Mouse (Mus musculus) spleen, adult 2 months (tissue): Measurements from ENCODE around the gene Sesn2. TPM values are rescaled to one million over a fixed set of nuclear protein-coding genes. Genes with fewer than 3 reads are reported as not detected.

Source experiments
- DNase-seq, 2 experiments: peaks; one replicate each; pipeline versions ENCODE4 v3.0.0 to v3.0.0-alpha.2; 2012 to 2021; ENCODE audit warnings: low spot score in 2 of 2, low read depth in 1 of 2
- H3K27ac ChIP-seq: fragments of 200-500 bp; 2 replicates; pipeline ENCODE4 v1.5.1; 2012; ENCODE audit warnings: low read length, inconsistent platforms; ENCODE audit not compliant: insufficient read depth
- H3K27me3 ChIP-seq: fragments of 200-500 bp; 2 replicates; pipeline ENCODE4 v1.6.1; 2012; ENCODE audit warnings: mild to moderate bottlenecking, moderate library complexity, low read length, inconsistent platforms; ENCODE audit not compliant: control insufficient read depth, insufficient read depth
- H3K36me3 ChIP-seq: fragments of 200-500 bp; 2 replicates; pipeline ENCODE4 v1.6.1; 2012; ENCODE audit warnings: mild to moderate bottlenecking, low read length, inconsistent platforms; ENCODE audit not compliant: control insufficient read depth, insufficient read depth
- H3K4me1 ChIP-seq: fragments of 200-500 bp; 2 replicates; pipeline ENCODE4 v1.6.1; 2011; ENCODE audit warnings: inconsistent platforms; ENCODE audit not compliant: control insufficient read depth, insufficient read depth, insufficient read length
- H3K4me3 ChIP-seq: fragments of 200-500 bp; 2 replicates; pipeline ENCODE4 v1.5.1; 2011; ENCODE audit warnings: mild to moderate bottlenecking, inconsistent platforms; ENCODE audit not compliant: insufficient read depth, insufficient read length; ENCODE audit errors: extremely low read depth
- CTCF ChIP-seq: fragments of 200-500 bp; IDR thresholded peaks from 2 replicates; pipeline ENCODE4 v1.5.1; 2011; ENCODE audit warnings: mild to moderate bottlenecking, inconsistent platforms; ENCODE audit not compliant: insufficient read depth, insufficient read length, insufficient replicate concordance; ENCODE audit errors: extremely low read depth
- POLR2A ChIP-seq: fragments of 200-500 bp; IDR thresholded peaks from 2 replicates; pipeline ENCODE4 v1.6.1; 2011; ENCODE audit warnings: low read depth, low read length, inconsistent platforms
- WGBS: fragments of 180-500 bp; shearing (Covaris S2); methylation state at CpG from one replicate; pipeline ENCODE4 v1.1.7; 2018; 5-methylcytosine and 5-hydroxymethylcytosine counted together
- polyA plus RNA-seq: library from polyadenylated mRNA; depleted of rRNA; stranded (reverse); fragments of >200 nt; gene quantifications from 2 replicates; pipeline ENCODE4 v1.2.3, GENCODE M21; 2012

Sesn2 gene
- polyA plus RNA-seq, 1 experiment, result 9.3 TPM

DNA sequence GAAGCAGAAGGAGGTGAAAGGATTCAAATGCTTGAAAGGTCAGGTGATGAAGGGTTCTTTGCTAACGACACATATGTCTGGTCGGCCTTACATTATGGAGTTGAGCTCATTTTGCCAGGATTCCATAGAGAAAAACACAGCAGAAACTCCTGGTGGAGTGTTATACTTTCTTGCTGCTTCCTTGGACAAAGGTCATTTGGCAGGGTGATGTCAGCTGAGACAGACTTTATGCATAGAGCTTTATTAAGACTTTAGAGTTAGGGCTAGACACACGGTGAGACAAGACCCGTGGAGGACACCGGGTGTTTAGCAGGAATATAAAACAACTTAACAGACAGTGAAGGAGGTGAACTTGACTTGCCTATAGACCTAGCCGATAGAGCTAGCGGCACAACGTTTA, 32.5 kb downstream of the Sesn2 start:
- Histone ChIP-seq H3K36me3 (no peaks in the 10 kb centered on the region), H3K27me3 (no peaks in the 10 kb centered on the region), H3K27ac (no peak overlapping the region), H3K4me3 (no peak overlapping the region), H3K4me1 (no peaks in the 10 kb centered on the region)
- DNase-seq, result no peak
- TF ChIP-seq CTCF (no peak), POLR2A (no peak)
- WGBS, result 95% methylated on average over 8 of the region's 8 CpGs

DNA sequence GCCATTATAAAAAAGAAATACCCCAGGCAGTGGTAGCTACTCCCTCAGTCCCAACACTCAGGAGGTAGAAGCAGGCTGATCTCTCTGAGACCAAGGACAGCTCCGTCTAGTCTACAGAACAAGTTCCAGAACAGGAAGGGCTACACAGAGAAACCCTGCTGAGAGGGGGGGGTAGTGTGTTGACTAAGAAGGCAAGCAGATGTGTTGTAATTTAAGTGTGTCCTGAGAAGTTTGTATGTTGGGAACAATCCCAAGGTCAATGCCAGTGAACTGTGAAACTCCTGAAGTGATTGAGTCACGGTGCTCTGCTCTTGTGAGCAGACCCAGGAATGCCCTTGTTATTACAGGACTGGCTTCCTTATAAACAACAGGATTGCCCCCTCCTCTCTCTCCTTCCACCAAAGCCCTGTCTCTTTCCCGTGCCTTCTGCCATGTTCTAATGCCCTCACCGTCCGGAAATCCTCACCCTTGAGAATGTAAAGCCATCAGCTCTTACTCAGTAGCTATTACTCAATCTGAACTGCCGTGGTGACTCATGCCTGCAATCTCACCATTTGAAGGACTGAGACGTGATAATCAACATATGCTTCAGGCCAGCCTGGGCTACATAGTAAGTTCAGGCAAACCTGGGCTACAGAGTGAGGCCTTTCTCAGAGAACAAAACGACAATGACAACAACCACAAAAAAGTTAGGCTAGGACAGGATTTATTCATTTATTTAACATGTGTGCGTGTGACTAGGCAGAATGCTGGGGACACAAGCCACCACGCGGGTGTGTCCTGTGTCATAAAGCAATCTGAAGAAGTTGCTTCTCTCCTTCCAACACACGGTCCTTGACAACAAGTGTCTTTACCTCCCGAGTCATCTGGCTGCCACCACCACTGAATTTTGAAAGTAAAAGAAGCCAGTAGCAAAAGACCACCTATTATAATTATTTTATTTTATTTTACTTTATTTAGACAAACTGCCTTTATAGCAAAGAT, 34.1 kb downstream of the Sesn2 start:
- no peak for TF ChIP-seq POLR2A
- H3K27ac ChIP-seq, result no peak overlapping the region
- WGBS, result 83% methylated on average over 13 of the region's 13 CpGs
- no peaks in the 10 kb centered on the region for H3K27me3 ChIP-seq
- no peaks in the 10 kb centered on the region for H3K4me1 ChIP-seq
- no peak for DNase-seq
- H3K4me3 ChIP-seq, result no peak overlapping the region
- H3K36me3 ChIP-seq, result no peaks in the 10 kb centered on the region

DNA sequence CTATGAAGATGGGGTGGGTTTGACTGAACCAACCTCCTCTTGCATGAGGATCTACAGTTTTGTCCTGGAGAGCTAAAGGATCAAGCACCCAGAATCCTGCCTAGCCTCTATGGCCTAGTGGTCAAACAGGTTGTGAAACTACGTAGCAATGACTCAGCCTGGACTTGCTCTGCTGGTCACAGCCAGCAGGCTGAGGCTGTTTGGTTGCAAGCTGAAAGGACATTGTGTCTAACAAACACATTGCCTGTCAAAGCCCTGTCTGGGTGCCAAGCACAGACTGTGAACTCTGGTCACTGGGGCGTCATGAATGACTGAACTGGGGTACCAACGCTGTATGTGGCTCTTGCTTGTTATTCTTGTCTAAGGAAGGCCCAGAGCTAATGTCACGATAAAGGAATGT, 35.7 kb downstream of the Sesn2 start:
- Histone ChIP-seq H3K4me3 (no peak overlapping the region), H3K36me3 (no peaks in the 10 kb centered on the region), H3K27ac (no peak overlapping the region), H3K27me3 (no peaks in the 10 kb centered on the region), H3K4me1 (no peaks in the 10 kb centered on the region)
- TF ChIP-seq CTCF (no peak), POLR2A (no peak)
- 81% methylated on average over 4 of the region's 4 CpGs for WGBS
- DNase-seq, result no peak

GRCm38 (mm10) chr4:132473411-132473810, 36.9 kb downstream of the Sesn2 start:
- H3K36me3 ChIP-seq, result no peaks in the 10 kb centered on the region
- no peak overlapping the region for H3K27ac ChIP-seq
- H3K4me1 ChIP-seq, result no peaks in the 10 kb centered on the region
- H3K27me3 ChIP-seq, result no peaks in the 10 kb centered on the region
- no peak for DNase-seq
- TF ChIP-seq POLR2A, result no peak
- TF ChIP-seq CTCF, result no peak
- WGBS, result 44% methylated on average over 9 of the region's 9 CpGs
- H3K4me3 ChIP-seq, result no peak overlapping the region

DNA sequence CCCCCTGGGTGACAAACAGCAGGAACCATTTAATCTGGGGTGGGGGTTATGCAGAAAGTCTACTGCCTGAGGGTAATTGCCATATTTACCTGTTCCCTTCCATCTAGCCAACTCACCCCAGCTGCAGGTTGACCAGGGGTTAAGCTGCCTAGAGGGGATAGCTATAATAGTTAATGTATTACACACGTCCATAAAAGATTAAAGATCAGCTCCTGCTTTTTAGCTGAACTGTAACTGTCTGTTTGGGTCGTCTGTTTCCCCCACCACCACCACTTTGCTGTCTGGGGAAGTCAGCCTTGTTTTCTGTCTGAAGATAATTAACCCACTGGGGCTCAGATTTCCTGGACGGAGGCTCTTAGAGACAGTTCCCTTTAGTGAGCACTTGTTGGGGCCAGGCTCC, 40.4 kb downstream of the Sesn2 start:
- no peak for DNase-seq
- no peaks in the 10 kb centered on the region for H3K36me3 ChIP-seq
- no peak overlapping the region for H3K4me3 ChIP-seq
- no peaks in the 10 kb centered on the region for H3K4me1 ChIP-seq
- WGBS, result 22% methylated on average over 3 of the region's 3 CpGs
- no peak overlapping the region for H3K27ac ChIP-seq
- no peak for TF ChIP-seq POLR2A
- no peak for TF ChIP-seq CTCF
- no peaks in the 10 kb centered on the region for H3K27me3 ChIP-seq

- WGBS, result 2% methylated on average over 5 of the region's 5 CpGs
- Histone ChIP-seq H3K27ac (no peak overlapping the region), H3K4me1 (0 out of 2 replicates have a peak, but pooled peaks cover 4% of the 10 kb centered on the region), H3K36me3 (peaks cover 14% of the 10 kb centered on the region), H3K27me3 (no peaks in the 10 kb centered on the region), H3K4me3 (peak overlapping the region; percentile 98; the same call in 1 of the 2 replicates)
- no peak for DNase-seq
- TF ChIP-seq POLR2A (no peak), CTCF (no peak)
Measured at GRCm38 (mm10) chr4:132464255-132464613, 46.1 kb downstream of the Sesn2 start.

- DNase-seq, result peak; percentile 86 to 95
- peaks cover 15% of the 10 kb centered on the region for H3K36me3 ChIP-seq
- TF ChIP-seq POLR2A (peak; percentile 83), CTCF (no peak)
- H3K4me1 ChIP-seq, result 0 out of 2 replicates have a peak, but pooled peaks cover 4% of the 10 kb centered on the region
- H3K27ac ChIP-seq, result peak within 1 kb of the TSS; percentile 79
- peak within 1 kb of the TSS; percentile 98 for H3K4me3 ChIP-seq
- no peaks in the 10 kb centered on the region for H3K27me3 ChIP-seq
- under 1% methylated on average over 44 of the region's 44 CpGs for WGBS
Measured at GRCm38 (mm10) chr4:132463430-132464254, 46.7 kb downstream of the Sesn2 start, which contains the start of gene Med18. Gene Med18 (minus strand): TSS chr4:132463921.
